Mouse (Mus musculus): ENCODE measurements around the gene Hcfc1r1.

- TF ChIP-seq CTCF (IDR thresholded peaks at IDR 0.05; ENCODE audit: low read depth): no peak
- TF ChIP-seq EP300 (IDR thresholded peaks at IDR 0.05; ENCODE audit: low read depth): no peak
These were observed 9.8 kb downstream of the Hcfc1r1 start for GRCm38 (mm10) chr17:23683226-23683625.

Data from liver, postnatal 0 days (tissue).